Mouse (Mus musculus): ENCODE measurements around the gene H2-Q6.
A peak's percentile ranks its signal among the peaks of the same experiment; 100 is the strongest.
"Not testable (repeated sequence)": the region's sequence is repeated elsewhere in the genome, so short reads cannot be mapped to it uniquely, and the experiment has no call there.

The H2-Q6 gene

DNA sequence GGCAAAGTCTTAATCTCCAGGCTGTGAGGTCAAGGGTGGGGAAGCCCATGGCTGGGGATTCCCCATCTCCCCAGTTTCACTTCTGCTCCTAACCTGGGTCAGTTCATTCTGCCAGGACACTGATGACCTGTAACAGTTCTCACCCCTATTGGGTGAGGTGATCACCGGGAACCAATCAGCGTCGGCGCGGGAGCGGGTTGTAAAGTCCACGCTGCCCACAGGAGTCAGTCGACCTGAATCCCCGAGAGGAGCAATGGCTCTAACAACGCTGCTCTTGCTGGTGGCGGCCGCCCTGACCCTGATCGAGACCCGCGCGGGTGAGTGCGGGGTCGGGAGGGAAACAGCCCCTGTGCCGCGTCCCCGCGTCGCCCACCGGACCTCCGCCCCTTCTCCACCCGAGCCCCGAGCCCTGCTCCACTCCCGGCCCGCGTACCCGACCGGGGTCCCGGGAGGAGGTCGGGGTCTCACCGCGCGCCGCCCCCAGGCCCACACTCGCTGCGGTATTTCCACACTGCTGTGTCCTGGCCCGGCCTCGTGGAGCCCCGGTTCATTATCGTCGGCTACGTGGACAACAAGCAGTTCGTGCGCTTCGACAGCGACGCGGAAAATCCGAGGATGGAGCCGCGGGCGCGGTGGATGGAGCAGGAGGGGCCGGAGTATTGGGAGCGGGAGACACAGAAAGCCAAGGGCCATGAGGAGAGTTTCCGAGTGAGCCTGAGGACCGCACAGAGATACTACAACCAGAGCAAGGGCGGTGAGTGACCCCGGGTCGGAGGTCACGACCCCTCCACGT is at the start of gene H2-Q6:
Gene H2-Q6 (plus strand): TSS at position 227 of the 793 bp plus-strand sequence.
- DNase-seq (ENCODE audit: inconsistent ontology term) = peak; percentile 86

DNA sequence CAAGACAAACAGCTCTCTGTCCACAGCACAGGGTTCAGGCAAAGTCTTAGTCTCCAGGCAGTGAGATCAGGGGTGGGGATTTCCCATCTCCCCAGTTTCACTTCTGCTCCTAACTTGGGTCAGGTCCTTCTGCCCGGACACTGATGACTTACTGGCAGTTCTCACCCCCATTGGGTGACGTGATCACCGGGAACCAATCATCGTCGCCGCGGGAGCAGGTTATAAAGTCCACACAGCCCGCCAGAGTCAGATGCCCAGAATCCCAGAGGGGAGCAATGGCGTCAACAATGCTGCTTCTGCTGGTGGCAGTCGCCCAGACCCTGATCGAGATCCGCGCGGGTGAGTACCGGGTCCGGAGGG is 45.3 kb upstream of the H2-Q6 start, which contains the start of gene H2-Q4:
Gene H2-Q4 (plus strand): TSS at position 249 of the 360 bp plus-strand sequence.
- DNase-seq (ENCODE audit: inconsistent ontology term) = peak; percentile 92

- DNase-seq (ENCODE audit: inconsistent ontology term) = peak; percentile 65
These were observed 44.8 kb upstream of the H2-Q6 start for GRCm38 (mm10) chr17:35379729-35380451.

DNA sequence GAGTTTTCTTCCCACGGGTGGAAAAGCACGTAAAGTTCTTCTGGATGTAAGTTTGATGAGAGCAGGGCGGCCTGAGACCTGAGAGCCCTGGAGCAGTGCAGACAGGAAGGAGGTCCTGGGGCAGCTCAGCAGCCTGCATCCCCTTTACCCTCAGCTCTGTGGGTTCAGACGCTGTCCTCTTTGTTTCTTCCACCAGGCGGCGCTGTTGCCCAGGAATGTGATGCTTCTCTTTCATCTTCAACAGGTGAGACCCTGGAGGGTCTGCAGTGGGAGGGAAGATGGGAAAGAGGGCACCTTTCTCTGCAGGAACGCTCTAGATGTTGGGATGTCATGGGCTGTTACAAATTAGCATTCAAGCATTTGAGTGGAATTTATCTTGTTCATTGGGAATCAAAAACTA is 34.9 kb upstream of the H2-Q6 start:
- DNase-seq (ENCODE audit: inconsistent ontology term) = not testable (repeated sequence)

- not testable (repeated sequence) for DNase-seq (ENCODE audit: inconsistent ontology term)
These were observed 32.0 kb upstream of the H2-Q6 start for GRCm38 (mm10) chr17:35392671-35393070.

GRCm38 (mm10) chr17:35393864-35394800 is 30.5 kb upstream of the H2-Q6 start:
- DNase-seq (ENCODE audit: inconsistent ontology term) = not testable (repeated sequence)

GRCm38 (mm10) chr17:35396956-35397355 is 27.7 kb upstream of the H2-Q6 start:
- DNase-seq (ENCODE audit: inconsistent ontology term) = not testable (repeated sequence)

DNA sequence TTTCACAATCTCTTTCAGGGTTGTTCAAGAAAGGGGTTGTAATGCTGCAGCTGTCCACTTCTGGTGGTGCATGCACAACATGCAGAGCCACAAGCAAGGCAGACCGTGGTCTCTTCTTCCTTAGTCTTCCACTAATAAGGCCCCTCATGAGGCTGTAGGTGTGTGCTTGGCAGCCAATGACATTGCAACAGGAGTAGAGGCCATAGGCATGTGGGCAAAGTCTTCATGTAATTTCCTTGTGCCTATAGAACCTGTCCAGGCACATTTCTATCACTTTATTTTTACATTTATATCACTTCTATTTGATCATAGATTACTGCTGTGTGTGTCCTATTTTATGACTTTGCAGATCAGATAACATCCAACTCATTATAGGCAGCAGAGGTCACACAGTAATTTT is 11.6 kb upstream of the H2-Q6 start:
- DNase-seq (ENCODE audit: inconsistent ontology term) = not testable (repeated sequence)

- DNase-seq (ENCODE audit: inconsistent ontology term) = not testable (repeated sequence)
These were observed 9.1 kb upstream of the H2-Q6 start for GRCm38 (mm10) chr17:35415273-35416129.

DNA sequence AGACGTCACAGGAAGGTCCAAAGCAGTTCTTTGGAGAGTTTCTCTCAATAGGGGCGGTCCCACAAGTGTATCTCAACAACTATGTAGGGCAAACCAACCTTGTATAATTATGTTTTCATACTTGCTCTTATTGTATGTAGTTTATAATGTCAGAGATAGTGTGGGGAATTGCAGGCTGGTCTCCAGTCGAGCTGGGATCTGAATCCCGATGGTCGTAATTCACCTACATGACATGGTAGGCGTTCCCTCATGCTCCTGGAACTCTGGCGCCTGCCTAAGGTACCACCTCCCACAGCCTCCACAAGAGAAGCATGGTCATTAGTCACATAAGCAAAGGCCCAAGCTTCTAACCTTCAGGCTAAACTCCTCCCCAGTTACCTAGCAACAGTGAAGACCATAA is 5.9 kb upstream of the H2-Q6 start:
- no peak for DNase-seq (ENCODE audit: inconsistent ontology term)

GRCm38 (mm10) chr17:35419564-35419963 is 5.1 kb upstream of the H2-Q6 start:
- DNase-seq (ENCODE audit: inconsistent ontology term) = not testable (repeated sequence)

- not testable (repeated sequence) for DNase-seq (ENCODE audit: inconsistent ontology term)
These were observed 4.3 kb upstream of the H2-Q6 start for GRCm38 (mm10) chr17:35420206-35420810.

GRCm38 (mm10) chr17:35421331-35421730 is 3.3 kb upstream of the H2-Q6 start:
- not testable (repeated sequence) for DNase-seq (ENCODE audit: inconsistent ontology term)

- DNase-seq (ENCODE audit: inconsistent ontology term) = not testable (repeated sequence)
These were observed 2.3 kb upstream of the H2-Q6 start for GRCm38 (mm10) chr17:35422360-35422759.

GRCm38 (mm10) chr17:35423131-35423810 is 1.4 kb upstream of the H2-Q6 start:
- DNase-seq (ENCODE audit: inconsistent ontology term) = not testable (repeated sequence)

DNA sequence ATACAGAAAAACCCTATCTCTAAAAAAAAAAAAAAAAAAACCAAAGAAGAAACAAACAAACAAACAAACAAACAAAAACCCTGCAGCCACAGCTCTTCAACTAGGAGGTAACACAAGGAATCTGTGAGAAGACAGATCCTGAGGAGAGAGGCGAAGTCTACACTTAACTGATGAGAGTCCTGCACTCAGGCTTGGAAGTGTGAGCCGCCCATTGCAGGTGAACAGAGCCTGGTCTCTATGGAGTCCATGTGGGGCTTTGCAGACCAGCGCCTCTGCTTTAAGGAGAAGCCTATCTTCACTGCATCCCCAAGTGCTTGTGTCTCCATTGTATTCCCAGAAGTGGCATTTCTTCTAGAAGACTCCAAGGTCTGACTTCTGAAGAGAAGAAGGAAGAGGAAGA is 544 bp upstream of the H2-Q6 start:
- not testable (repeated sequence) for DNase-seq (ENCODE audit: inconsistent ontology term)

DNA sequence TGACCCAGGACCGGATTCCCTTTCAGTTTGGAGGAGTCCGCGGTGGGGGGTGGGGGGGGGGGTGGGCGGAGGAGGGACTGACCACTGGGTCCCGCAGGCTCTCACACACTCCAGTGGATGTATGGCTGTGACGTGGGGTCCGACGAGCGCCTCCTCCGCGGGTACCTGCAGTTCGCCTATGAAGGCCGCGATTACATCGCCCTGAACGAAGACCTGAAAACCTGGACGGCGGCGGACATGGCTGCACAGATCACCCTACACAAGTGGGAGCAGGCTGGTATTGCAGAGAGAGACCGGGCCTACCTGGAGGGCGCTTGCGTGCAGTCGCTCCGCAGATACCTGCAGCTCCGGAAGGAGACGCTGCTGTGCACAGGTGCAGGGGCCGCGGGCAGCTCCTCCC is 824 bp downstream of the H2-Q6 start:
- DNase-seq (ENCODE audit: inconsistent ontology term) = not testable (repeated sequence)

- DNase-seq (ENCODE audit: inconsistent ontology term) = not testable (repeated sequence)
These were observed 4.2 kb downstream of the H2-Q6 start for GRCm38 (mm10) chr17:35428883-35429282.

DNA sequence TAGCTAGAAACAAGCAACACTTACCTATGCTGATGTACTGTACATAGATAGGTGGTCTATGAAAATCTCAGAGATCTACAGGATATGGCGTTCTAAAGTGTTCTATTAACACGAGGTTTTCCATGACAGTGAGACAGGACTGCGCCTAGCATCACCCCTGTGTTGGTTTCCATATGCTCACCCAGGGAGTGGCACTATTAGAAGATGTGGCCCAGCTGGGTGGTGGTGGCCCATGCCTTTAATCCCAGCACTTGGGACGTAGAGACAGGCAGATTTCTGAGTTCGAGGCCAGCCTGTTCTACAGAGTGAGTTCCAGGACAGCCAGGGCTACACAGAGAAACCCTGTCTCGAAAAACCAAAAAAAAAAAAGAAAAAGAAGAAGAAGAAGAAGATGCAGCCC is 6.0 kb downstream of the H2-Q6 start:
- not testable (repeated sequence) for DNase-seq (ENCODE audit: inconsistent ontology term)

DNA sequence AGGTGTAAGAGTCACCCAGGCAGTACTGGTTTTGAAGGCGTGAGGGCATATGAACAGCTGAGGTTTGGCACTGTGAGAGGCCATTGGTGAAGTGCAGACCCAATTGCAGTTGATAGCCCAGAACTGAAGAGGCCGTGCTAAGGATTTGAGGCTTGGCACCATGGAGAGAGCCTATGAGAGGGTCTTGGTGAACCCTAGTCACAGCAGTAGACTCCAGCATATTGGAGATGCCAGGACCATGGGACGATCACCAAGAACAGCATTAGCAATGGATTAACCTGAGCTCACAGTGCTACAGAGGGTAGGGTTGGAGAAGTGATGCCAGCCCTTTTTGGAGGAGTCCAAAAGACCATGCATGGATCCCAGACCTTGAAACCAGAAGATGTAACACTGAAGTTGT is 7.5 kb downstream of the H2-Q6 start:
- not testable (repeated sequence) for DNase-seq (ENCODE audit: inconsistent ontology term)

All from Muller cell, postnatal 12 days (primary cell).